Mouse (Mus musculus) ES-E14 (cell line): ENCODE data around the gene Ddx5.

Source experiments
- CHD2 ChIP-seq: IDR thresholded peaks from 2 replicates; pipeline ENCODE4 v1.6.1; 2014; ENCODE audit warnings: mild to moderate bottlenecking, low read depth, low read length, inconsistent platforms
- MAFK ChIP-seq: IDR thresholded peaks from 2 replicates; pipeline ENCODE4 v1.6.1; 2014; ENCODE audit warnings: mild to moderate bottlenecking, low read depth, low read length, inconsistent platforms; ENCODE audit not compliant: insufficient read depth
- ZC3H11A ChIP-seq: IDR thresholded peaks from 2 replicates; pipeline ENCODE4 v1.6.1; 2012; ENCODE audit warnings: low read depth, mild to moderate bottlenecking, inconsistent platforms, low read length, borderline replicate concordance
- ZNF384 ChIP-seq: IDR thresholded peaks from 2 replicates; pipeline ENCODE4 v1.6.1; 2012; ENCODE audit warnings: low read depth, low read length, inconsistent platforms

- no peak for TF ChIP-seq ZC3H11A
- TF ChIP-seq CHD2, result no peak
- TF ChIP-seq MAFK, result no peak
- no peak for TF ChIP-seq ZNF384
Observed at GRCm38 (mm10) chr11:106823741-106824140, 34.8 kb upstream of the Ddx5 start.
